Mouse (Mus musculus): Measurements from ENCODE around the gene Nmu.

Gene Nmu

GRCm38 (mm10) chr5:76308206-76308605 is 55.4 kb downstream of the Nmu start:
- no peak for DNase-seq (ENCODE audit: low spot score)

- no peak for DNase-seq (ENCODE audit: low spot score)
These were observed 57.3 kb downstream of the Nmu start for GRCm38 (mm10) chr5:76306261-76306660.

GRCm38 (mm10) chr5:76305616-76306015 is 58.0 kb downstream of the Nmu start:
- peak; percentile 16 for DNase-seq (ENCODE audit: low spot score)

DNA sequence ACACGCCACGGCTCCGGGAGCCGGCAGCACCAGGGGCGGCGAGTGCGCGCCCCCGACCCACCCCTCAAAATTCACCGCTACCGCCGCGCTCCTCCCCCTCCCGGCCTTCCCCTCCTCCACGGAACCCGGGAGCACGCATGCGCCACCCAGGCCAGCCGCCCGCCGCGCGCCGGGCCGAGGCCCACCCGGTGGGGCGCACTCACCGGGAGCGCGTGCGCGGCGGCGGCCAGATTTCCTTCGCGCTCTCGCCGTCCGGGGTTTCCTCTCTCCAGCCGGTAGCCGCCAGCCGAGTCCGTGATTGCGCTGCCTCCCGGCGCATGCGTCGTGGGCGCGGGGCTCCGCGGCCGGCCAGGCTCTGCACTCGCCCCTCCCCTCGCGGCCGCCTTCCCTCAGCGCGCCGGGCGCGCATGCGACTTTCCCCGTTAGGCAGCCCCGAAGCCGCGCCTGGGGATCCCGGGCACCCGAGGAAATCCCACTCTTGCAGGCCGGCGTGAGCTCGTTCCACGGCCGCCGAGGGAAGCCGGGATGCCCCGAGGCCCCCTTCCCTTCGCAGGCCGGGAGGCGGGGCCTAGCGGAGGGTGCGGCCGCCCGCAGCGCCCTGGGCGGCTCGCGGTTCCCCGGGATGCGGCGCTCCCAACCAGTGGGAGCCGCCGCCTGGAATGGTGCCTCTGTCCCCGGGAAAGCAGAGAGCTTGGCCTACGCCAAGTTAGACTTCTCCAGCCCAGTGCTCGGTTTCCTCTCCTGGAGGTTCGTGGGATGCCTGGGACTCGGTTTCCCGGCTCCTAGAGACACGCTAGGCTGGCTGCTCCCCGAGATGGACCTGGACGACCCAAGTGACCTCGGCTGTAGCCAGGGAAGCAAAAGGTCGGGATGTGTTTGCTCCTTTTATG is 58.9 kb downstream of the Nmu start, which contains the start of gene Clock:
Gene Clock, minus strand, starts transcription at position 341 of the 890 bp plus-strand sequence.
- peak; percentile 88 for DNase-seq (ENCODE audit: low spot score)

- DNase-seq (ENCODE audit: low spot score) = peak; percentile 73
These were observed 59.7 kb downstream of the Nmu start for GRCm38 (mm10) chr5:76303745-76304451.

DNA sequence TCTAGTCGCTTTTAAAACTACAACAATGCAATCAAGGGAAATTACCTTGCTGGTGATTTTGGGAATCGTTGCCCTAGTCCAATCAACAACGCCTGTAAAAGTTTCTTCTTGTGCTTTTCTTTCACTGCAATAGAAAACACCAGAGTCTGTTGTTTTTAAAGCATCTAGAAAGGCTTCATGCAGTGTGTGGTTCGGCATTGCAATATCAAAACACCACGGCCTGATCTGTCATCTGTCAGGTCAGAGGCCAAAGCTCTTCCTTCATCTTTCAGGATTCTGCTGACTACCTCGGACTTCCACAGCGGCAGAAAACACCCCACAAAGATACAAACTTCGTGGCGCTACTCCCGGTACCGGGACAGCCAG is 60.2 kb downstream of the Nmu start:
- DNase-seq (ENCODE audit: low spot score) = peak; percentile 37

- peak; percentile 9 for DNase-seq (ENCODE audit: low spot score)
These were observed 61.6 kb downstream of the Nmu start for GRCm38 (mm10) chr5:76302009-76302408.

DNA sequence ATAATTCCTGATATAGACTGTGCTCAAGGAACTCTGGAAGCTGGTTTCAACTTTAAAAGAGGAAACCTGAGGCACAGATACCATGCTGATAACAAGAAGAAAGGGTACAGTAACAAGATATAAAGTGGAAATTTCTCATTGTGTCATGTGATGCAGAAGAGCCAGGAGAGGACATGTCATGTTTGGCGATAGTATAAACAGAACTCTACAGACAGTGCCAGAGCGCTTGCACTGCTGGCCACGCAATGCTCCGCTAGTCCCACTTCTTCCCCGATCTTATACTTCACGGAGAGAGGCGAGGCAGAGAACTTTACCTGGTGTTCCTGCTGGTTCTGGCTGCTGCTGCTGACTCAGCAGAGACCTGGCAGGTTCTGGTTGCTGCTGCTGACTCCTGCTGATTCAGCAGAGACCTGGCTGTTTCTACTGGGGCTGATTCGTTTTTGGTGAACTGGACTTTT is 74.3 kb downstream of the Nmu start:
- no peak for DNase-seq (ENCODE audit: low spot score)

GRCm38 (mm10) chr5:76288256-76288655 is 75.3 kb downstream of the Nmu start:
- DNase-seq (ENCODE audit: low spot score) = no peak

DNA sequence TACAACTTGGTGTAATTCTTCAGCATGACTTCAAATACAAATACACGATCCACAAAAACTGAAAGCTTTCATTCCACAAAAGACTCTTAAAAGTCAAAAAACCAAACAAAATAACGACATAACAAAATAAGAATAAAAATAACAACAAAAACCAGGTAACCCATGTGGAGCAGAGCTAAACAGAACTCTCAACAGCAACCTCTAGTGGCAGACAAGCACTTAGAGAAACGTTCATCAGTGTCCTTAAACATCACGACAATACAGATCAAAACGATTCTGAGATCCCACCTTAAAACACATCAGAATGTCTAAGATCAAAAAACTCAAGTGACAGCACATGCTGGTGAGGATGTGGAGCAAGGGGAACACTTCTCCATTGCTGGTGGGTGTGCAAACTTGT is 76.5 kb downstream of the Nmu start:
- no peak for DNase-seq (ENCODE audit: low spot score)

DNA sequence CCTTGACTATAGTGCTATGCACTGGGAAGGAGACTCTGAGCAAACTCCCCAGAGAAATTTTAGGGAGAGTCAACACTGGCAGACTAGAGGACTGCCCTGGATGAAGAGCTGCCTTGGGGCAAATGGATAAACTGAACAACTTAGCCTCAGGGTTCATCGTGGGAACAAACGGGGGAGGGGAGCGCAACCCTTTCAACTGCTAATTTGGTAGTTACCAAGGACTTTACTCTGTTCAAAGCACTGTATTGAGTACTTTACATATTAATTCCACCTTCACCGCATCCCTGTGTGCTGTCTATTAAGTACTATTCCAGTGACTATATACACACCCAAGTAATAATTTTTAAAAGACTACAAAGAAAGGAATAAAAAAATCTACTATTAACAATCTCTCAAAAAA is 77.9 kb downstream of the Nmu start:
- no peak for DNase-seq (ENCODE audit: low spot score)

DNA sequence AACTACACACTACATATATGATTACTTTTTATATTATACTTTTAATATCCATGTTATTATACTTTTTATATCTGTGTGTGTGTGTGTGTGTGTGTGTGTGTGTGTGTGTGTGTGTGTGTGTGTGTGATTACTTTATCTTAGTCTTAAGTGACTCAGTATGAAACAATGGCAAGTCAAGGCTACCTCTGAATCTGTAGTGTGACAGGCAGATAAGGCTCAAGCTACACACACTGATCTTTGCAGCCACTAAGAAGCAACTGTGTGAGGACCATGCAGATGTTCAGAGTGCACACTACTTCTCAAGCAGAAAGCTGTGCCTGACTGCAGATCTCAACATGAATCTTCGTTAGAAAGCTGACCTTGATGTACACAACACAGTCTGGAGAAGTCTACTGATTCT is 79.7 kb downstream of the Nmu start:
- no peak for DNase-seq (ENCODE audit: low spot score)
